Mouse (Mus musculus): ENCODE results near the gene Shroom3. TPM values are rescaled to one million over a fixed set of nuclear protein-coding genes. Genes with fewer than 3 reads are reported as not detected.

Gene Shroom3
- polyA plus RNA-seq (2012; rRNA removed): 31.4 and 47.4 TPM in 2 replicates

DNA sequence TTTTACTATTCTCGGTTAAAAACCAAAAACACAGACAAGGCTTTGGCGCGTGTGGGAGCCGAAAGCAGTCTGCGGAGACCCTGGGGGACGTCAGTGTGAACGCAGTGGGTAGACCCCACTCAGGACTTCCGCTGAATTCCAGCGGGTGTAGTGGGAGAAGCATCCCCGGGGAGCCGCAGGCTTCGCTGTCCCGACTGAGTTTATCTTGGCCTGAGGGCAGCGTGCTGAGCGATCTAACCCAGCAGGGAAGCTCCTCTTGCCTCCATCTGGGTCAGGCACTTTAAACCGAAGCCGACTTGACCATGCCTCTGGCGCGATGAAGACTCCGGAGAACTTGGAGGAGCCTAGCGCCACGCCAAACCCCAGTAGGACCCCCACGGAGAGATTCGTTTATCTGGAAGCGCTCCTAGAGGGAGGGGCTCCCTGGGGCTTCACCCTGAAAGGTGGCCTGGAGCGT, at the start of gene Shroom3:
Gene Shroom3, plus strand, starts transcription at position 85 of the 457 bp plus-strand sequence.

DNA sequence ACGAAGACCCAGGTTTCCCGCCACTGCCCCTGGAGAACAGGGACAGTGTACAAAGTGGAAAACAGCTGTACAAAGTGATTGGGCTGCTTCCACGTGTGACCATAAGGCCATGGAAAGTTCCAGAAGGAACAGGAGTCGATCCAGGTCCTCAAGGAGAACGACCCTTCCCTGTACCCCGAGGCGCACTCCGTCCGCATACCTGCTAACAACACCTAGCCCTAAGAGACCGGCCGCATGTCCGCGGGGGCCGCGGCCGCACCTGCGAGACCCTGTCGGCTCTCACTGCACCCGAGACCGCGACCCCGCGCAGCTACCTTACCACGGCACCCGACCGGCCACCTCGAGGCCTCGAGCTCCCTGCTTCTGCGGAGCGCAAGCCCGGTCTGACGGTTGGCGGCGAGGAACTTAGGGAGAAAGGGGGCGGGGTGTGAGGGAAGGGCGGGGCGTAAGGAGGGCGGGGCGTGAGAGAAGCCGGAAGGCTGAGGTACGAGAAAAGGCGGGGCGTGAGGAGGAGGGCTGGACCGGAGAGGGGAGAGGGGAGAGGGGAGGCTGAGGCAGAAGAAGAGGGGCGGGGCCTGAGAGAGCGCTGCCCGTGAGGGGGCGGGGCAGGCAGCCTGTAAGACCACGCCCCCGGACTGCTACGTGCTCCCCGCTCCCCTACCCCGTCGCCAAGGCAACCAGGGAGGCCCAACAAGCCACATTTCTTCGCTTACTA, 8.2 kb upstream of the Shroom3 start, which contains the start of gene Ccdc158:
Gene Ccdc158, minus strand, starts transcription at position 413 of the 715 bp plus-strand sequence.

Other genes with a start within 250 kb of the Shroom3 start
- 9.6 and 23.6 TPM in 2 replicates for gene Nup54, start 248.2 kb upstream of the Shroom3 start, polyA plus RNA-seq (2012; rRNA removed)
- 31.3 and 39.4 TPM in 2 replicates for gene Scarb2, start 176.6 kb upstream of the Shroom3 start, polyA plus RNA-seq (2012; rRNA removed)
- 7.9 and 9.6 TPM in 2 replicates for gene Fam47e, start 128.4 kb upstream of the Shroom3 start, polyA plus RNA-seq (2012; rRNA removed)
- gene Stbd1, start 80.4 kb upstream of the Shroom3 start, polyA plus RNA-seq (2012; rRNA removed): 12.5 and 15.2 TPM in 2 replicates
- gene Ccdc158, start 8.2 kb upstream of the Shroom3 start, polyA plus RNA-seq (2012; rRNA removed): 0.89 and 1.00 TPM in 2 replicates